Comparison of ENCODE assay signal across 25 mouse cellular contexts in the genomic region with DNA sequence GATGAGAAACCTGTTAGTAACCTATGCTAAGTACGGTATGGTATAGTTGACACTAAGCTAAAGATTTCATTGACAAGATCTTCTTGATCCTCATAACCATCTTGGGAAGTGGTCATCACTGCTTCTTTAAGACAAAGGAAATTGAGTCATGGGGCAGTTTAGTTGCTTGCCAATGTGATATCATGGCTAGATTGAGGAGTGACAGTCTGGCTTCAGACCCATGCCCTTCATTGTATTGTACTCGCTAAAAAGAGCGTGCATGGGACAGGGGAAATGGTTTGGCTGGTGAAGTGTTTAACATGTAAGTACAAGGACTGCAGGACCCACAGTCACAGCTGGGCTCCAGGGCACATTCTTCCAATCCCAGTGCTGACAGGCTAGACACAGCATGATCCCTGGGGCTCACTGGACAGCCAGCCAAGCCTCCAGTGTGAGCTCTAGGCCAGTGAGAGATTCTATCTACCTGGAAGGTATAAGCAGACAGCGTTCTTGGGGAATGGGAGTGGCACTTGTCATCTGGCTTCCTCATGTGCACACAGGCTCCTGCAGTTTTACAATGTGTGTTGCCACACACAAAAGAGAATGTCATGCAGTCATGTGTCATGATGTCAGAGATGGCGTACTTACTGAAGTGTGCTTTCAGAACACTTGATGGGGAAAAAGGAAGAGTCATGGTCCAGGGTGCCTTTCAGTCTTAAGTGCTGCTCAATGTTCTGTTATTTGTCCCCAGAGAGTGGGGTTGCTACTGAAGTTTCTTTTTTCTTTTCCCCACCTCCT. TPM values are rescaled to one million over a fixed set of nuclear protein-coding genes. Genes with fewer than 3 reads are reported as not detected.
A peak's percentile ranks its signal among the peaks of the same experiment; 100 is the strongest.
DNase-seq lines count a peak whose midpoint lies in the region; ATAC-seq and TF ChIP-seq lines count a peak whose summit lies in the region.
"Had no signal": no experiment of that assay in that cellular context is flagged by ENCODE, and none has a peak within 500 bp of the region (broad histone marks: within the 10 kb centered on the region; RNA-seq: fewer than 3 reads in every experiment).

No protein-coding gene starts in this region.

- H3K79me2 ChIP-seq in myocyte (ENCODE audit: control insufficient read depth, insufficient read depth) = no peaks in the 10 kb centered on the region

- H3K27ac ChIP-seq in heart, postnatal 0 days (ENCODE audit: low read depth) = no peak overlapping the region
- H3K27ac ChIP-seq: embryonic facial prominence, embryonic 13.5 days; layer of hippocampus, adult 2 months; limb, embryonic 13.5 days; liver, embryonic 15.5 days; midbrain, embryonic 15.5 days; neural tube, embryonic 12.5 days; stomach, postnatal 0 days had no signal

- no peaks in the 10 kb centered on the region for H3K27me3 ChIP-seq in heart, postnatal 0 days (ENCODE audit: control insufficient read depth, insufficient read depth, low read length)
- H3K27me3 ChIP-seq in Patski (no peaks in the 10 kb centered on the region), myocyte (ENCODE audit: control insufficient read depth, insufficient read depth, insufficient read length) (no peaks in the 10 kb centered on the region)
- H3K27me3 ChIP-seq: embryonic facial prominence, embryonic 13.5 days; limb, embryonic 13.5 days; liver, embryonic 15.5 days; midbrain, embryonic 15.5 days; neural tube, embryonic 12.5 days had no signal

- POLR2A ChIA-PET in Patski (lab: Charles Lee) = interaction anchor here (0.7 to 1.0 kb wide), 2 partner anchors 65 to 682 kb away, joined by 3 to 4 read pairs; no protein-coding TSS in a partner anchor

- peaks cover 13% of the 10 kb centered on the region; the same call in 1 of the 2 replicates for H3K4me1 ChIP-seq in heart, postnatal 0 days (ENCODE audit: control insufficient read depth, insufficient read depth)
- H3K4me1 ChIP-seq: liver, embryonic 15.5 days; midbrain, embryonic 15.5 days had no signal

- no peak overlapping the region for H3K9ac ChIP-seq in heart, postnatal 0 days (replicated peaks; ENCODE audit: low read depth, low read length)
- H3K9ac ChIP-seq: embryonic facial prominence, embryonic 13.5 days; limb, embryonic 13.5 days; liver, embryonic 15.5 days; midbrain, embryonic 15.5 days; neural tube, embryonic 12.5 days had no signal

- no peak overlapping the region for H3K4me2 ChIP-seq in heart, postnatal 0 days (ENCODE audit: low read depth, low read length)
- H3K4me2 ChIP-seq in myocyte (ENCODE audit: low read depth) = peak overlapping the region; percentile 77
- H3K4me2 ChIP-seq: embryonic facial prominence, embryonic 13.5 days; heart, embryonic 11.5 days; limb, embryonic 13.5 days; liver, embryonic 15.5 days; midbrain, embryonic 15.5 days; neural tube, embryonic 12.5 days had no signal

- no peak overlapping the region for H3ac ChIP-seq in myocyte (ENCODE audit: control insufficient read depth, insufficient read length)

- in situ Hi-C loops in Patski (cut with MboI; ENCODE audit: low pct_unique_long_range_greater_than_20kb) = loop anchor here (5.0 kb wide), 1 partner anchor 50 kb away; no protein-coding TSS in a partner anchor

- H3K9me3 ChIP-seq in heart, postnatal 0 days (replicated peaks; ENCODE audit: control insufficient read depth, low read length) = no peaks in the 10 kb centered on the region
- H3K9me3 ChIP-seq: embryonic facial prominence, embryonic 13.5 days; limb, embryonic 13.5 days; liver, embryonic 15.5 days; midbrain, embryonic 15.5 days; neural tube, embryonic 12.5 days had no signal

- CTCF ChIA-PET in Patski (lab: Charles Lee) = interaction anchor here (1.2 to 1.5 kb wide), 4 partner anchors 12 to 43 kb away, joined by 3 to 11 read pairs (median 4); no protein-coding TSS in a partner anchor

- 57% methylated on average over 5 of the region's 5 CpGs for WGBS in heart, postnatal 0 days

- TF ChIP-seq CTCF in heart, postnatal 0 days (IDR thresholded peaks at IDR 0.05; ENCODE audit: low read depth) = no peak
- no peak for TF ChIP-seq CTCF in Patski (IDR thresholded peaks at IDR 0.05)

- ATAC-seq in heart, postnatal 0 days (ENCODE audit: insufficient read depth, low read depth) = peak; percentile 66
- peak; percentile 44 for ATAC-seq in Patski
- ATAC-seq in granulocyte monocyte progenitor cell, adult 5-6 weeks (replicated peaks; ENCODE audit: poor library complexity, severe bottlenecking) = peak; percentile 86
- no peak for ATAC-seq in frontal cortex, adult (ENCODE audit: low TSS enrichment)
- ATAC-seq: hindbrain, embryonic 16.5 days; midbrain, embryonic 15.5 days had no signal

- TF ChIP-seq POLR2A in myocyte (IDR thresholded peaks at IDR 0.05; ENCODE audit: insufficient read length, low read depth) = no peak

- no peaks in the 10 kb centered on the region for H3K36me3 ChIP-seq in heart, postnatal 0 days (replicated peaks; ENCODE audit: control insufficient read depth, insufficient read depth, low read length)
- no peaks in the 10 kb centered on the region for H3K36me3 ChIP-seq in myocyte (ENCODE audit: control insufficient read depth, insufficient read depth)
- H3K36me3 ChIP-seq: embryonic facial prominence, embryonic 13.5 days; limb, embryonic 13.5 days; liver, embryonic 15.5 days; midbrain, embryonic 15.5 days; neural tube, embryonic 12.5 days had no signal

- TF ChIP-seq EP300 in heart, postnatal 0 days (IDR thresholded peaks at IDR 0.05; ENCODE audit: low read depth) = no peak

- no peak for DNase-seq in heart, postnatal 0 days (ENCODE audit: low spot score)
- DNase-seq in heart, adult 9 months (ENCODE audit: low spot score in 2 of 2) = no peak
- no peak for DNase-seq in Patski (ENCODE audit: low read depth, low spot score)
- no peak for DNase-seq in cerebellum, adult 9-10 months
- no peak for DNase-seq in neural tube, embryonic 10.5 days (ENCODE audit: extremely low spot score, low spot score)
- DNase-seq: adrenal gland, adult 2 months; cerebellum, adult 18-20 months; gastrocnemius, postnatal 10 days; heart, postnatal 36 days; kidney, adult 18-20 months; kidney, postnatal 10 days; lung, postnatal 4 days; right cerebral cortex, postnatal 25 days had no signal

- no peak overlapping the region for H3K4me3 ChIP-seq in heart, postnatal 0 days (ENCODE audit: low read depth, low read length)
- H3K4me3 ChIP-seq in myocyte = no peak overlapping the region
- H3K4me3 ChIP-seq: embryonic facial prominence, embryonic 13.5 days; layer of hippocampus, adult 2 months; limb, embryonic 13.5 days; liver, embryonic 15.5 days; midbrain, embryonic 15.5 days; neural tube, embryonic 12.5 days had no signal

TF ChIP-seq in myocyte, 11 proteins besides CTCF, POLR2A, EP300 and RAD21:
- TF ChIP-seq TCF3 (IDR thresholded peaks at IDR 0.05; ENCODE audit: insufficient read length, low read depth) (no peak), MYOD1 (IDR thresholded peaks at IDR 0.05; ENCODE audit: control insufficient read depth in 1 of 3, insufficient read length in 2 of 3, low read depth in 2 of 3) (peak in 1 of 3 experiments; percentile 18), E2F4 (IDR thresholded peaks at IDR 0.05; ENCODE audit: insufficient read depth) (no peak)

RNA-seq across cellular contexts. Expression of a gene that starts 54.6 kb away (rescaled TPM):
- total RNA-seq in heart, postnatal 0 days (2014; rRNA removed; ENCODE audit: low replicate concordance) = 3.5 and 3.6 TPM in 2 replicates
- 0.71 and 0.75 TPM in 2 replicates for polyA plus RNA-seq in heart, postnatal 0 days (2015; fragmentation: Nextera tagmentation; extraction: Ambion mirVana)
- polyA plus RNA-seq in Patski (2021) (19.1 TPM), myocyte (2012; fragmentation: generic; extraction: Trizol) (2.0 TPM)
- 0.69 and 1.8 TPM in 2 replicates for total RNA-seq in granulocyte monocyte progenitor cell, adult 5-6 weeks (2014; fragmentation: Nextera tagmentation)
- 0.26 and 0.78 TPM in 2 replicates for total RNA-seq in granulocyte monocyte progenitor cell, adult 5-6 weeks (2017)
